Mouse (Mus musculus): ENCODE data around the gene Dnajc16. TPM values are rescaled to one million over a fixed set of nuclear protein-coding genes. Genes with fewer than 3 reads are reported as not detected.

The Dnajc16 gene
- polyA plus RNA-seq (2017; shearing (Covaris generic)), result 1 to 10 TPM; 5.1 to 5.4 TPM

DNA sequence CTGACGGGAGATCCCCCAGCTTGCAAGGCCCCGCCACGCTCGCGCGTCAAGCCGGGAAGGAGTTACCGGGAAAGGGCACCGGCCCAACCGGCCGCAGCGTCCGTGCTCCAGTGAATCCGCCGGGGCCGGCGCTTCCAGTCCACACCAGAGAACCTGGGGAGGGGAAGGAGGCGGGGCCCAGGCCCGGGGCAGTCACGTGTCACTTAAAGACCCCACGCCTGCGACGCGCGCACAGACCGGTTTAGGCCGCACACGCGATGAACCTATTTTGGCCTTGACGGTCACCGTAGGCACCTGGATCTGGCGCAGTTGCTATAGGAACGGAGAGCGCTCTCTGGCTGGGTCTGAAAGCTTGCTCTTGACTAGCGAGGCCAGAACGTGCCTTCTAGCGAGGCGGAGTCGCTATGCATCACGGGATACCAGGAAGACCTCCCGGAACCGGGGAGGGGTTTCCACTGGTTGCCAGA is at the start of gene Dnajc16:
TSS of gene Dnajc16 (minus strand) at position 408 of the 467 bp plus-strand sequence.
- peak; percentile 83 for ATAC-seq

DNA sequence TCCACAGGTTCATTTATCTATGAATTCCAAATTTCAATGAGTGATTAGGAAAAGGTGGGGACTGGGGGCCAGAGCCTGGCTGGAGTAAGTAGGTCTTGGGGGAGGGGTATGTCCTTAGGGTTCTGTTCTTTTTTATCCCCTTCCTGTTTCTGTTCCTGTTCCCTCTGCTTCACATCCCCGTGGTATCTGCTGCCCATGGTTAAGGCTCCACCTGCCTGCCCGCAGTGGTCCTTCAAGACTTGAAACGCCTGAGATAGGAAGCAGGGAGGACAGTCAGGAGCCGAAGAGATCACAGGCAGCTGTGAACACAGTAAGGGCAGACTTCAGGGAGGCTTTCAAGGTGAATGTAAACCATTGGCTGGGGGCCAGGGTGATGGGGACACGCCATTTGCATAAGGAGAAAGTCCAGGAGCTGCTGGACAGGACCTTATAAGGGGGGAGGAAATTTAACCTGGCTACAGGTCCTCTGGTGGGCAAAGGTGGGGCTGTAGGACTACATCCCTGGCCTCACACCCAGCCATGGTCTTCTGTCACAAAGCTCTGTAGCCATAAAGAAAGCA is 43.9 kb upstream of the Dnajc16 start:
- no peak for ATAC-seq

DNA sequence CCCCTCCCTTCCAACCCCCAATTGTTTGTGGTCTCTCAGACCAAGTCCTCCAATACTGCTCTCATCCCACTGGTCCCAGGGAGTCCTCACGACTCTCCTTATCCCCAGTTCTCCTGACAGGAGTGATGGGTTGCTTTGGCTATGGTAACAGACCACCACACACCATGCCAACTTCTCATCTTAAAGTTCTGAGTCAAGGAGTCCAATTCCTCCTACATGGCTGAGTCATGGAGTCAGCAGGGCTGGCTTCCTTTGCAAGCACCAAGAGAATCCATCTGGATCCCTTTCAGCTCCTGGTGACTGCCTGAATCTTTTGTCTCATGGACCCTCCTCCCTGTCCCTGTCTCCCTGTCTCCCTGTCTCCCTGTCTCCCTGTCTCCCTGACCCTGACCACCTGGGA is 43.2 kb upstream of the Dnajc16 start:
- no peak for ATAC-seq

DNA sequence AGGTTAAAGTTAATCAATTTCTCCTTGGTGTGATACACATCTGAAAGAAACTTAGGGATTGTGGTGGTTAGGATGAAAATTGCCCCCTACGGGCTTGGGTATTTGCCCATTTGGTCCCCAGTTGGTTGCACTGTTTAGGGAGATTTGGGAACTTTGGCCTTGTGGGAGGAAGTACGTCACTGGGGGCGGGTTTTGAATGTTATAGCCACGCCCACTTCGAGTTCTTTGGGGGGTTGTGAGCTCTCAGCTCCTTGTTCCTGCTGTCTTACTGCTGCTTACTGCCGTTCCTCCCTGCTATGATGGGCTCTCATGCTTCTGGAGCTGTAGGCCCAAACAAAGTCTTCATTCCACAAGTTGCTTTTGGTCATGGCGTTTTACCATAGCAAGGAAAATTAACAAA is 40.6 kb upstream of the Dnajc16 start:
- no peak for ATAC-seq

DNA sequence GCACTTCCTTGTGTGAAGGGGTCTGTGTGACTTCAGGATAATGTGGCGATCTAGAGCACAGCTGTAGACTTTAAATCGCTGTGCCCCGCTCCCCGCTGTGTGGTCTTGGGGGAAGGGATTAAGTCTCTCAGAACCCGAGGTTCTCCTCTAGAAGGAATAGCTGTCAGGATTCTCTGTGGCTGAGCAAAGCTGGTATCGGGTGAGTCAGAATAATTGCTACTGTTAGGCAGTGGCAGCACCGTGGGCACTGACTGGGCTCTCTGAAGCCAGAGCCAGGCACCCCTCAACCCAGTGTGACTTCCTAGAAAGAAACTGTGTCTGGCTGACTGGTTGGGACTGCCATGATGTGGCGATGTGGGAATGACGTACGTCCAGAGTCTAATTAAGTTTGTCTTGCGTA is 39.6 kb upstream of the Dnajc16 start:
- no peak for ATAC-seq

DNA sequence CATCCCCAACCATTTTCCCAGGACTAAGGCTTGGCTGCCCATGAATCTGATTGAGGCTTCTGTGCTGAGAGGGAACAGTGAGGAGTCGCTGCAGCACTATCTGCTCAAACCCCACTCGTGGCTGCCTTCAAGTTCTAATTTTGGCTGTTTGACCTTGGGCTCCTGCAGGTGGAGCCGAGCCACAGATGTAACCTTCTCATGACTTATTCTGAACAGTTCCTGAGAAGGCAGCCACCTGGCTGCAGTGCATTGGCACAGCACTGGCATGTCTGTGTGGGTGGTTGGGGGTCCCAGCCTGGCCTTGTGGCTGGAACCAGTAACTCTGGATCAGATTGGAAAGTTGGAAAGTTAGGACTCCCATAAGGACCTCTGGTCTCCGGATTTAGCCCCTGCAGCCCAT is 37.4 kb upstream of the Dnajc16 start:
- ATAC-seq, result no peak

DNA sequence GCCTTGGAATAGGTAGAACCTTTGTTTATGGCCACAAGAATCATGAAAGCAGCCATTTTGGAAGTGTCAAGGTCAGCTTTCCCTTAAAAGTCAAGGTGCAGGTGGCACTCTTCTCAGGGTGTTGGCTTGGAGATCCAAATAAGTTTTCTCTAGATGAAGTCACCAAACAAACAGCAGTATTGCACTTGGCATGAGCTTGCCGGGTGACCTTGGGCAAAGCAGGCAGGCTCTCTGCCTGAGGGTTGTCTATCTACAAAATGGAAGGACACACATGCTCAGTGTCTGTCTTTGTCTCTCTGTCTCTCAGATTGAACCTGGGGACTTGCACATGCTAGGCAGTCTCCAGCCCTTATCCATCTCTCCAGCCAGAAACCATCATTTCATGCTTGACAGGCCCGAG is 36.7 kb upstream of the Dnajc16 start:
- no peak for ATAC-seq

DNA sequence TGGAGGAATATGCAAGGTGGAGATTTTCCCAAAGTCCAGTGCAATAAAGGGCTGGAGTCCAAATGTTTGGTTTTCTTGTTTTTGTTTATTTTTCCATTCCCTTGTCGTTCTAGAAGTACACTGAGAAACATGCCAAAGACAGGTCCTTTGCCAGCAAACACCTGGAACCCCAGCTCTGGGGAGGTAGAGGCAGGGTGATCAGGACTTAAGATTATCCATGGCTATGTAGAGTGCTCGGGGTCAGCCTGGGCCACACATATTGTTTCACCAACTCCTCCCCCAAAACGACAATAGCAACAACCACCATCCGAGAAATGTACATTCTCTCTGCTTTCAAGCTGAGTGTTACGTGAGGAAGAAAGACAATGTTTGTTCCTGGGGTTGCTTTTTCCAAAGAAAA is 35.3 kb upstream of the Dnajc16 start, which contains the start of gene Cela2a:
TSS of gene Cela2a (minus strand) at position 101 of the 400 bp plus-strand sequence.
- ATAC-seq, result no peak

DNA sequence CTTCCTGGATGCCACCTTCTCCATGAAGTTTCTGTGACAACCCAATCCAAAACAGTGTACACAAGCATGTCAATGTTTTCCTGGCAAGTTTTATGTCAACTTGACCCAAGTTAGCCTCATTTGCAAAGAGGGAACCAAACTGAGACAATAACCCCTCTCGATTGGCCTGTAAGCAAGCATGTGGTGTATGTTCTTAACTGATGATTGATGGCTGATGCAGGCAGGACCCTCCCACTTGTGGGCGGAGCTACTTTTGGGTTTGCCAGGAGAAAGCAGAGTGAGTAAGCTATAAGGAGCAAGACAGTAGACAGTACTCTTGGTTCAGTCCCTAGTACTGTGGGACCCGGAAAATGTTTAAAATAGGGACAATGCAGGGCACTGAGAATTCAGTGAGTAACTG is 32.2 kb upstream of the Dnajc16 start:
- ATAC-seq, result no peak

DNA sequence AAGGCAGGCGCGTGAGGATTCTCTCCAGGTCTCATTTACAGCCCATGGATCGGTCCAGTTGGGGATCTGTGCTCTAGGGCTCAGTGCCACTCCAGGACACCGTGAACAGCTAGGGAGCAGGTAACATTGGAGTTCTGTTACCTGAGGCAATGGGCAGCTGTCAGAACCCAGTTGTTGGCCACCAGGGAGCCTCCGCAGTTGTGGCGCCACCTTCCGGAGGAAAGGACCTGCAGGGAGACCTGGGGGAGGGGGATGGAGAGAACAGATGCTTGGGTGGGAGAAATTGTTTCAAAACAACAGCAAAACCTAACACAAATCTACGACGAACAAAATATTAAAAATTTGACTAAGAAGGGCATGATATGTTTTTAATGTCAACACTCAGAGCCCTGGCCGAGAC is 31.4 kb upstream of the Dnajc16 start:
- ATAC-seq, result no peak

DNA sequence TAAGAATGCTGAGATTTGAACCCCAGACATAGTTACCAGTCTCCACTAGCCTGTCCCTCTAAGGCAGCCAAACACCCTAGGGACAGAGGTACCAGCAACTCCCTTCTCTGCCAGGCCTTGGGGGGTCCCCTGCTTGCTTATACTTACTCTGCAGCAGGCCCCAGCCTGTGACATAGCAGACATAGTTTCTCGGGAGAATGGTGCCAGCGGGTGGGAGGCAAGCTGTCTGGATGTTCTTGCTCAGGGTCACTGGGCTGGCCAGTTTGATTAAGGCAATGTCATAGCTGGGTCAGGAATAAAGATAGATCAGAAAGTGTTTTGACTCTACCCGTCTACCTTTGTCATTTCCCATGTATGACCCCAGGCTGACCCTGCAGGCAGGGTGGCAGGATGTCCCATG is 30.4 kb upstream of the Dnajc16 start:
- ATAC-seq, result no peak

DNA sequence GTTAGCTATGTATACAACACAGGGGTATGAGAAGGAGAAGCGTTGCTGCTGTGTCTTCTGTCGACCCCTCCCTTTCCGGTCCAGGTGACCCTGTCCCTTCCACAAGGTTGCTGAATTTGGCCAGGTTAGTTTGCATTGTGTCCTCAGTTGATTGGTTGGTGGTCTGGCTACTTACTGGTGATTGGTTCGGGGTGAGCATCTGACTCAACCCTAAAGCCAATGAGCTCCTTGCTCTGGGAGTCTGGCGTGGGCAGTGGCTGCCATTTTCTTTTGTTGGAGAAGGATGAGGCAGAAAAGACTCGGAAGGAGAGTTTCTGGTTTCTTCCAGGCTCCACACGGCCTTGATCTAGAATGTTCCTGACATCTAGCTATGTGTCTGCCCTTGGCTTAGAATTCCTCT is 28.6 kb upstream of the Dnajc16 start:
- ATAC-seq, result no peak

DNA sequence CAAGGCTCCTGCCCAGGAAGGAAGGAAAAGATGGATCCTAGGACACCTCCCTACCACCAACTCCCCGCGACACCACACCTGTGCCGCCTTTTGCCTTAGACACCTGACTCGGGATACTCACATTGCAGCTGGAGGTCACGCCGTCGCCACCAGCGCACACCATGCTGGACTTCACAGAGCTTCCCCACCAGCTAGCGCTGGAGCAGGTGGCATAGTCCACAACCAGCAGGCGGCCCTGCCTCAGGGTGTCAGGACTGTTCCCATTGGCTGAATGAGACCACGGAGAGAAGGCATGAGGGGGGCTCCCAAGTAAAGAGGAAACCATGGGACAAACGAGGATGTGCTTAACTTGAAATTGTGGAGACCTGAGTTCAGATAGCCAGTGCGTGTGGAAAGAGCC is 28.1 kb upstream of the Dnajc16 start:
- no peak for ATAC-seq

DNA sequence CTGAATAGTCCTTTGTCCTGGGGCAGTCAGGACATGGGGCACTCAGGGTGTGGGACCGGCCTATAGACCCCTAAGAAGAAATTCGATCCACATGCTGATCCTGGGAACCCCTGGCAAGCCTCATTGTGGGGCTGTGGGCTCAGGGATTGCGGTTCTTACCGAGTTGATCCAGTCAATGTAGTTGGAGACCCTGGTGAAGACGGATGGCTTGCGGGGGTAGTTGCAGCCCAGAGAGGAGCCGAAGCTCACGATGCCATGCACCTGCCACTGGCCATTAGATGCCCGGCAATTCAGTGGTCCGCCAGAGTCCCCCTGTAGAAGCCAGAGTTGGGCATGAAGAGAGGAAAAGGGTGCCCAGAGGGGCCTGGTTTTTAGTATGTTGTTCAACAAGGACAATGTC is 27.0 kb upstream of the Dnajc16 start:
- ATAC-seq, result no peak

DNA sequence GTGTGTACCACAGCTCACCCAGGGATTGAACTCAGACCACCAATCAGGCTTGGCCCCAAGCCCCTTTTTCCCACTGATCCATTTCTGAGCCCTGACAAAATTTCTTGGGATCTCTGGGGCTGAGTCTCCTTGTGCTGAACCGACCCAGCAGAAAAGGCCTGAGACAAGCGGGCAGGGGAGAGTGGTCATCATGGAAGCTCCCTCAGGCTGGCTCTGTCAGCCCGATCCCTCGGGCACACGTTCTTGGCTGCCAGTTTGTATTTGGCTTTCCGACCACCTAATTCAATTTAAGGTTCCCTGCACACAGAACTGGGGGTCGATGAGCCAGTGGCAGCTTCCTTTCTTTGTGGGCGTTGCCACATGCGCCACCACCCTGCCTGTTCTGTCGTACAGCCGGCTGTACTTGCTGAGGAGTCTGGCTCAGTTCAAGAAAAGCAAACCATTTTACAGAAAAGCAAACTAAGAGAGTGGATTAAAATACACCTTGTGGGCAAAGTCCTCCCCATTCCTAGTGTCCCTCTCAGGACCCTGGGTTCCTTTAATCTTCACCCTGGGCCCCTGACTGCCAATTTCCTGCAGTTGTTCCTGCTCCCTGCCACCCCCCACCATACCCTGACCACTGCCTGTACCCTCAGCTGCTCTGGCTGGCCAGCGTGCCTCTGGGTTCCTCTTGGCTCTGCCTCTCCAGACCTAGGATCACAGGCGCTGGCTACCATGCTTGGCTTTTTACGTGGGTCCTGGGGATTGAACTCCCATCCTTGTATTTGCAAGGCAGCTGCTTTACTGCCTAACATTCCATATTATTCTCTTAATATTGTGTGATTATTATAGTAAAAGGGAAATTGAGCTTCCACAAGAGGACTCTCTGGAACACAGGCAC is 26.3 kb upstream of the Dnajc16 start:
- ATAC-seq, result no peak

DNA sequence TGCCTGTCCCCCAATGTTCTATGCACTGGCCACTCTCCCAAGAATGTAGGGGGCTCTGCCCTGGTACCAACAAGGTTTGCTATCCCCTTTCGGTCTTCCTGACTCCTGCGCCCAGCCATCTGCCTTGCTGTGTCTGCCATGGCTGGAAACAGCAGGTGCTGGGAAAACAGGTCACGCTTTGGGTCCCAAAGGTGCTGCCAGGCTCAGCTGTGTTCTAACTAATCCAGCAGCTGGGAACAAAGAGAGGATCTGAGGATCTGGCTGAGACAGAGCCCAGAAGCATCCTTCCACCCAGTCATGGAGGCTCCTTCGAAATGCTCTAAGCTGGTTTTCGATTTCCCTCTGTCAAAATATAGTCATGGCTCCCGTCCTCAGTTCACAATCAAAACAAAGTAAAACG is 25.5 kb upstream of the Dnajc16 start:
- no peak for ATAC-seq

DNA sequence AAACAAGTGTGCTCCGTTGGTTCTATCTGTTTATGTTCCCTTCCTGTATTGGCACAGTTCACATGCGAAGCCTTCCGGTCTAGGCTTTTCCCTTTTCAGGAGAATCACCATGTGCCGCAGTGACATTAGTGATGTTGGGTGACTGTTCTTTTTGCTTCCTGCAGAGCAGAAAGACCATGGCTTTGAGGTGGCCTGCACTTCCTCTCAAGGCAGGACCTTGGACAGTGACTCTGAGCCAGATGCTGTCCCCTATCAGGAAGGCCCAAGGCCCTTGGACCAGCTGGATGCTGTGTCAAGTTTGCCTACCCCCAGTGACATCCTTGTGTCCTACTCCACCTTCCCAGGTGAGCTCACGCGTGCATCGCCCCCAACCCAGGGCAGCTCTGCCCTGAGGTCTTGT is 20.6 kb upstream of the Dnajc16 start:
- ATAC-seq, result no peak

DNA sequence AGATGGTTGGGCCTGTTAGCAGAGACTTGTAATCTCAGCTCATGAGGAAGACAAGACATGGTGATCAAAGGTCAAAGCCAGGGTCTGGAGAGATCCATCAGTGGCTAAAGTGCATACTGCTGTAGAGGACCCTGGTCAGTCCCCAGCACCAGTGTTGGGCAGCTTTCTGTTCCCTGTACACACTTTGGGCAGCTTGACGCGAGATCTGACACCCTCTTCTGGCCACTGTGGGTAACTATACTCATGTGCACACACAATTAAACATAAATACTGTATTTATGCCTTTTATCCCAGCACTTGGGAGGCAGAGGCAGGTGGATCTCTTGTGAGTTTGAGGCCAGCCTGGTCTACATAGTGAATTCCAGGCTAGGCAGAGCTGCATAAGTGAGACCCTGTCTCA is 20.2 kb upstream of the Dnajc16 start:
- no peak for ATAC-seq

DNA sequence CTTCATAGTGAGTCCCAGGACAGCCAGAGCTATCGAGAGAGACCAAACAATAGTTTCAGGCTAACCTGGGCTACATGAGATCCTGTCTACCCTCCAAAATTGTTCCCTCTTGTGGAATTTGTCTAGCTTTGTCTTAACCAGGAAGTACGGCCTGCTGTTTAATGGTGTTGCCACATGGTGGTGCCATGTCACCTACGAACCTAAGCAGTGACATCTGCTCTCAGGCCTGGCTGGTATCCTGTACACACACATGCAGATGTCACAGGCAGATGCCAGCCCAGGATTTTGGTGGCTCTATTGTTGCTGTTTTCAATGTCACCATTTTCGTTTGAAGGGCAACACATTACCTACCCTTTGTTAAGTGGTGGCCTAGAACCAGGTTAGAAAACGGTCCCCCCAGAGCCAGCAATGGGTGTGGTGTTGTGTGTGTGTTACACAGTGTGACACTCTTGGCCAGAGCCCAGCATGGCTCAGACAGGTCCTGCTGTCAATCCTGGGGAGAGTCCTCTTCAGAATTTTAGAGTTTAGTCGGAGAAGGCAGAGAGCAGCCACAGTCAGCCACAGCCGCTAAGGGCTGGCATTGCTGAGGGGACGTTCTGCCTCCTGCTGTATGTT is 19.2 kb upstream of the Dnajc16 start:
- peak; percentile 66 for ATAC-seq

DNA sequence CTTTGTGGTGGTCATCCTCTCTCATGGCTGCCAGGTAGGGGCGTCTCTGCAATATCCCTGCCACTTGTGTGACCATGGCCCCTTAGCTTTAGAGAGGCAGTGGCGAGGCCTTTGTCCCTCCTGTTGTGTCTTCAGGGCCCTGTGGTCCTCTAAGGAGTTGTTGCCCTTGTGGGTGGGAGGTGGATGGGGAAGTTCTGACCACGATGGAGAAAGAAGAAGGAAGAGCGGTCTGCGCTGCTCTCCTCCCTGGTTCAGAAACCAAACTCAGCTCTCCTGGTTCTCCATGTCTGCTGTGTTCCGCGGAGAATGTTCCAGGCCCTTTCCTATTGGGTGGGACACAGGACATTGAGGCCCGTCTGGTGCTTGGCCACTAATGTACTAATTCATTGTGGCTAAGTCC is 15.2 kb upstream of the Dnajc16 start:
- ATAC-seq, result no peak

DNA sequence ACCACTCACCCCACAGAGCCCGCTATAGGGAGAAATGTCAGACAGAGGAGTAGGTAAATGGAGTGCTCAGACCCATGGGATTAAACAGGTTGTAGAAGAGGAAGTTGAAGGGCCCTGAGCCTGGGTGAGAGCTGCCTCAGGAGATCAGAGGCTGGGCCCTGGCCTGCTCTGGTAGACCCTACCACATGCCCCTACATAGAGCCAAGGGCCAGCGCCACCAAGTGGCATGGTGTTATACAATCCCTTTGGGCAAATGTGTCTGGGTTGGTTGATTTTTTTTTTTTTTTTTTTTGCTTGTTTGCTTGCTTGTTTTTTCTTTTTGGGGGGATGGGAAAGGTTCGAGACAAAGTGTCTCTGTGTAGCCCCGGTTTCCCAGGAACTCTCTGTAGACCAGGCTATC is 13.4 kb upstream of the Dnajc16 start:
- no peak for ATAC-seq

DNA sequence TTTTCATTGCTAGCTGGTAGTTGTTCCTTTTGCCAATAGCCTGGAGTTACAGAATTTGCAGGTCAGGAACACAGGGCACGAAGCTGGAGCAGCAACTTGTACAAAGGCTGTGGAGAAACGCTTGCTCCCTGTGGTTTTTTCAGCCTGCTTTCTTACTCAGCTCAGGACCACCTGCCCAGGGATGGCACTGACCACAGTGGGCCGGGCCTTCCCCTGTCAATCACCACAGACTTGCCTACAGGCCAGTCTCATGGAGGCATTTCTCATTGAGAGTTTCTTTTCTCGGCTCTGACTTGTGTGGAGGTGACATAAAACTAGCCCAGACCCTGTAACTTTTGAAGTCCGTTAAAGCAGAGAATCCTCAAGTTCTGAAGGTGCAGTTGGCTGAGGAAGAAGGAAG is 6.8 kb upstream of the Dnajc16 start:
- no peak for ATAC-seq

DNA sequence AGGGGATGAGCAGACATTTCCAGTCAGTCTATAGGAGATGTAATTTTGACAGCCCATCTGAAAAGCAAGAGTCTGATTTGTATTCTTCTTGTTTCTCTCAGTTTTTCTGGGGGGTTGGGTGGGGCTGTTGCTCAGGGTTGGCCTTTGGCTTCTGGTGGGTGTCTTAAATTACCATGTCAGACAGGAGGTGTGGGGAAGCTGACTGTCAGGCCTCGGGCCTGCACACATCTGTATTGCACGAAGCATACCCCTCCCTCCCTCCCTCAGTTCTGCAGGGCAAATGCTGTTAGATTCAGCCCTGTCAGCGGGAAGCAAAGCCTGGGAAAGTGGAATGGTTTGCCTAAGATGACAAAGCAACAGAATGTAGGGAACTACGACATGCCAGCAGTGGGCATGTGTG is 6.2 kb upstream of the Dnajc16 start:
- ATAC-seq, result no peak

DNA sequence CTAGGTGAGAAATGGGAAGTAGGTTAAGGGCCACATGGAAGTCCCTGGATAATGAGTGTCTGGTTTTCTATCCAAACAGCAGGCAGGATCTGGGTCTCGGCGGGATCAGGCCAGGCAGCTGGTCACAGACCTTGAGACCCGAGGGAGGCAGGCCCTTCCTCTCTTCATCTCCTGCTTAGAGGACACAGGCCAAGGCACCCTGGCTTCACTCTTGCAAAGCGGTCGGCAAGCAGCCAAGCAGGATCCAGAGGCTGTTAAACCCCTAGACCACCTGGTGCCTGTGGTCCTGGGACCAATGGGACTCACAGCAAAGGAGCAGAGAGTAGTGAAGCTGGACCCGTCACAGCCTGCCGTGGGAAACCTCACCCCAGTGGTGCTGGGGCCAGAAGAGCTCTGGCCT is 5.6 kb upstream of the Dnajc16 start:
- ATAC-seq, result no peak

Data from activated CD4-positive, CD25-positive, alpha-beta regulatory T cell, adult 4 months (primary cell).